Mouse (Mus musculus) ES-E14 (cell line): Measurements from ENCODE around the gene Pla2g6.

Experiments used
- CHD2 ChIP-seq: IDR thresholded peaks from 2 replicates; pipeline ENCODE4 v1.6.1; 2014; ENCODE audit warnings: mild to moderate bottlenecking, low read depth, low read length, inconsistent platforms
- HCFC1 ChIP-seq: IDR thresholded peaks from 2 replicates; pipeline ENCODE4 v1.6.1; 2012; ENCODE audit warnings: low read length, inconsistent platforms, borderline replicate concordance; ENCODE audit not compliant: insufficient read depth
- MAFK ChIP-seq: IDR thresholded peaks from 2 replicates; pipeline ENCODE4 v1.6.1; 2014; ENCODE audit warnings: mild to moderate bottlenecking, low read depth, low read length, inconsistent platforms; ENCODE audit not compliant: insufficient read depth

DNA sequence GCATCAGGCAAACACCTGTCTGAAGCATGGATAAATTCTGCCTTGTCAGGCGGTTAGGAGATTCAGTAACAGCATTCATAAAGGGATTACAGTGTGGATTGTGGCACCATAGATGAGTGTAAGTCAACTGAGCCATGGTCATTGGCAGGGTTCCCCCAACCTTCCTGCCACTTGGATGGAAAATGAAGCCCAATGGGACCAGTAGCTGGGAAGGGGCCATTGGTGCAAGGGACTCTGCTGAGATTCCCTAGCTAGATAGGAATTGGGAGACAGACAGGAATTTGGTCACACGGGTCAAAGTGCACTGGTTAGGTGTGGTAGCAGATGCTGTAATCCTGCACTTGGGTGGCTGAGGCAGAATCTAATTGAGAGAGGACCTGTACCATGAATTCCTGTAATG lies 78.0 kb downstream of the Pla2g6 start:
- TF ChIP-seq HCFC1 = no peak
- no peak for TF ChIP-seq MAFK
- TF ChIP-seq CHD2 = no peak
